Mouse (Mus musculus) hematopoietic stem cell, adult 5-6 weeks (primary cell): ENCODE measurements around the gene BC051142. TPM values are rescaled to one million over a fixed set of nuclear protein-coding genes. Genes with fewer than 3 reads are reported as not detected.
A peak's percentile ranks its signal among the peaks of the same experiment; 100 is the strongest.
"Not testable (repeated sequence)": the region's sequence is repeated elsewhere in the genome, so short reads cannot be mapped to it uniquely, and the experiment has no call there.

Experiments
- ATAC-seq, 2 experiments: fragments of 125-278 bp in 1 of 2; replicated peaks in 1 of 2; 2 replicates each; pipeline ENCODE4 v1.8.0; 2016 to 2017; ENCODE audit warnings: inconsistent platforms in 2 of 2, mild to moderate bottlenecking in 2 of 2, moderate number of reproducible peaks in 2 of 2, low read depth in 1 of 2, moderate TSS enrichment in 1 of 2; ENCODE audit not compliant: low FRiP score in 2 of 2, poor library complexity in 2 of 2, severe bottlenecking in 2 of 2, insufficient read depth in 1 of 2, low TSS enrichment in 1 of 2
- total RNA-seq: library from RNA; stranded (forward); fragments of 172-1452, 232-1000 nt; gene quantifications from 2 replicates; pipeline ENCODE4 v1.2.3, GENCODE M21; 2017

BC051142 gene
- total RNA-seq, 1 experiment from 2014 or later = 1.2 TPM

DNA sequence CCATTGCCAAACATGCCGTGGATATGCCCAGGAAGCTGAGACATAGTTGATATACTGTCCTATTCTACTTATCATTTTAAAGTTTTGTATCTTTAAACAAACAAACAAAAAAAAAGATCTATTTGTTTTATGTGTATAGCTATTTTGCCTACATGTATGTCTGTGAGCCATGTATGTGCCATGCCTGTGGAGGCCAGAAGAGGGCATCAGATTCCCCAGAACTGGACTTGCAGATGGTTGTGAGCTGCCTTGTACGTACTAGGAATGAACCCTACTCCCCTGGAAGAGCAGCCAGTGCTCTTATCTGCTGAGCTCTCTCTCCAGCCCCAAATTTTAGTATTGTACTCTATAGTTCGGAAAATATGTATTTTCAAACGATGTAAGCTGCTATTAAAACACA lies 10.1 kb upstream of the BC051142 start:
- peak in 1 of 2 experiments; percentile 52; a peak in 1 of 4 replicates for ATAC-seq

DNA sequence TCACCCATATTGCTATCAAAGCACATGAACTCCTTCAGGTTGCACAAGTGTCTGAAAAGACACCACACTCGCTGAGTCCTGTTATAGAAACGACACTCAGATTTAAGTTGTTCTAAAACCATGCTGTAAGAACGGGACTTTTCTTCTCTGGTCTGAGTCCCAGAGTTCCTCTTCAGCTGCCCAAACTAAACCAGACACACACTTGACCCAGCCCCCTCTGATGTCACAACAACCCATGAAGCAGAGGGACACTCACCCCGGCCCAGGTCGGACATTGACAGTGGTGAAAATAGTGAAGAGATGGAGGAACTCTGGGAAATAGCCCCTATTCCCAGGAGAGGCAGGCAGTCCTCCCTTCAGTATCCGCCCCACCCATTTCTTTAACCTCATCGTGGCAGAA lies 7.1 kb upstream of the BC051142 start:
- peak in 1 of 2 experiments; percentile 9; a peak in 1 of 4 replicates for ATAC-seq

DNA sequence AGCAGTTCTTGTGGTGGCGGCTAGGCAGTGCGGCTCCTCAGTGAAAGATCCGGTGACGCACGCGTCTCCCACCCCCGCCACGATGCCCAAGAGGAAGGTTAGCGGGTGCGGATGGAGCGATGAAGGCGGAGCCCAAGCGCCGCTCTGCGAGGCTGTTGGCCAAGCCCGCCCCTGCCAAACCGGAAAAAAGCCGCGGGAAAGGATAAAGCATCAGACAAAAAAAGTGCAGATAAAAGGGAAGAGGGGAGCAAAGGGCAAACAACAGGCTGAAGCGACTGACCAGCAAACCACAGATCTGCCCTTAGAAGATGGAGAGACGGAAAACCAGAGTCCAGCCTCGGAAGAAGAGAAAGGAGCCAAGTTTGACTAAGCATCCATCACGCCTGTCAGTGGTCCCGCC lies 6.3 kb upstream of the BC051142 start:
- peak; percentile 84 to 92 for ATAC-seq

DNA sequence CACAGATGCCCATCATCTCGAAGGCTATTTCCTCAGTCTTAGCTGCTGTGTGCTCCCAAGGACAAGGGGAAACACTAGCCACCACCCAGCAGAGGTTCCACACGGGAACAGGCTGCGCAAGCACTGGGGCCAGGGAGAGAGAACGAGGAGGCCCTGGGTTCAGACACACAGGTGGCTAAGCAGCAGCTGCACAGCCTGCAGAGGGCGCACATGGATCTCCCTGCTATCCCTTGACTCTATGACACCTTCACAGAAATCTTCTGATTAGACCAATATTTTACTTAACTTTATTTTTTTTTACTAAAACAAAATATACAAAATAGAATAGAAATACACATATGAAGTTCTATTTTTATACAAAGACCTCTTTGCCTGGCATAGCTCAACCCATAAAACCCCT lies 1.3 kb upstream of the BC051142 start:
- no peak for ATAC-seq

DNA sequence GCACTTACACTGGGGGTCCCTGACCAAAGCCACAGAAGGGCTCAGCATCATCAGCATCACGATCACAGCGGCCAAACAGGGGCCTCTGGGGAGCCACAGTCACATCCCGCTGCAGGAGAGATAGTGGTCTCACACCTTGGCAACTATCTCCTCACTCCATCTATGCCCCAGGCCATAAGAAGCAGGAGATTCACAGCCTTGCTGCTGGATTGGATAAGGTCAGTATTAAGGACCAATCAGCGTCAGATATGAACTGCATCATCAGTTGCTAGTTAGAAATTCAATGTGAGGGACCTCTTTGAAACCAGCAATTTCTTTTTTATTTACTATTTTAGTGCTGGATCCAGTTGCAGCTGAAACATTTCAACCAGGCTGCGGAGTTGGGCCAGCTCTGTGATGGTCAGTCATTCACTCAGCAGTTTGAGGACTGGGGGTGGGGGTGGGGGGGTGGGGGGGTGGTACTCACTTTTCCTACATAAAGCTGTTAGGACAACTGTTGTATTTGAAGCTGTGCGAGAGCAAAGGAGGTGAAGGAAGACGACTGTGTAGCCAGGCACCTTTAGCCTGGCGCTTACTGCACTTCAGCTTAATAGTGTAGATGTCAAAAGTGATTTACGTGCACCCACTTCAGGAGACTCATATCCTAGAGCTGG lies 436 bp upstream of the BC051142 start:
- ATAC-seq = peak; percentile 77 to 83

DNA sequence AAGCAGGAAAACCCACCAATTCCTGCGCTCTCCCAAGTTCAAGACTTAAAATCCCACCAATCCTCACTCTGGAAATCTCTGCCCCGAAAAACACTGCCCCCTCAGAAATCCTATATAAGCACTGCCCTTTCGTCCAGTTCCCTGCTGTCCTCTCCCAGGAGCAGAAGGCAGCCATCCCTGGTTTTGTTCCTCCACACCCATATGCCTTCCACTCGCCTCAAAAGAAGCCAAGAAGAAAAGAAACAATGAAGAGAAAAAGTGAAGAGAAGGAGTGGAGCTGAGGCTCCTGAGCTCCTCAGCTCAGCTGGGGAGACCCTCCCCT lies 735 bp downstream of the BC051142 start:
- ATAC-seq = no peak

DNA sequence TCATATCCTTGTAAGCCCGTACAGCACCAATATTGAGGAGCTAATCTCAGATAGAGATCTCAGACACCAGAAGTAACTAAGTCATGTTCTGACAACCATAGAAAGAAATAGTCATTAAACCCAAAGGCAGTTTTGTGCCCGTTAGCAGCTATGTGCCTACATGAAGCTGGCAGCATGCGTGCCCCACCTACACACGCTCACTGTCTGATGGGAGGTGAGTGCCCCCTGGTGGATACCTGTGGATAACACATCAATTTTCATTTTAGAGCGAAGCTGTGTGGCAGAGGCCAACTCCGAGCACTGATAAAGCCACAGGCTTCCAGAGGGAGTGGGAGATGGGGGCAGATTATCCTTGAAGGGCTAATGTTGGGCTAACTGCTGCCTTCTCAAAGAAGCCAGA lies 12.5 kb downstream of the BC051142 start:
- peak; percentile 89 to 91 for ATAC-seq

DNA sequence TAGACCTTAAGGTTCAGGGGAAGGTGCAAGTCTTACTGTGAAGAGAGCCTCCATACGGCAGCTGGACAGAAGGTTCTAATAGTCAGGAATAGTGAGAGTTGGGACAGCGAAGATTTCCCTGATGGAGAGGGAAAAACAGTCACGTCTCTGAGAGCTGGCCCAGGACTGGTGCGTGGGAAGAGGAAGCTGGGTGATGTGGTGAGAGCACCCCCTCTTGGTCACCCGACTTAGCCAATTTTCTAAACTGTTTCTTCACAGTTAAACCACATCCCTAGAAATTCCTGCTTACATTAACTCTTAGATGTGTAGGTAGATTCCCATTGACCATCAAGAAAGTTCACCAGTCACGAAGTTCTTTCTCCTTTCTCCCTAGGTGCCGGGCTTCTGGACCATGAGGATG lies 21.4 kb downstream of the BC051142 start:
- peak in 1 of 2 experiments; percentile 76; a peak in 2 of 4 replicates for ATAC-seq

DNA sequence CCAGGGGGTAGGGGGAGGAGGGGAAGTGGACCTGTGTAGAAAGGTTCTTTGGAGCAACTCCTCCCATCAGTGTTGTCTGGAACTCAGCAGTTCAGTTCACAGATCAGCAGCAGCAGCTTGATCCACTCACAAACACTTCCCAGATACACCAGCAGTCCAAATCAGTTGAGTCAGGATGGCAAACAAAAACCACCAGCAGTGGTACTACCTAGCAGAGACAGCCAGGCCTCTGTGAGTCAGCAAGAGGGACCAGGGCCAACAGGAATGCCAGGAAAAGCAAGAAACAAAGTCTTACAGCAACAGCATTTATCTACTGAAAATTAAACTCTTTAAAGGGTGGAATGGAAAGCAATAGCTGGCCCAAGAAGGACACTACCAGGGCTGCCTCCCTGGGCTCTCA lies 29.0 kb downstream of the BC051142 start:
- no peak for ATAC-seq

DNA sequence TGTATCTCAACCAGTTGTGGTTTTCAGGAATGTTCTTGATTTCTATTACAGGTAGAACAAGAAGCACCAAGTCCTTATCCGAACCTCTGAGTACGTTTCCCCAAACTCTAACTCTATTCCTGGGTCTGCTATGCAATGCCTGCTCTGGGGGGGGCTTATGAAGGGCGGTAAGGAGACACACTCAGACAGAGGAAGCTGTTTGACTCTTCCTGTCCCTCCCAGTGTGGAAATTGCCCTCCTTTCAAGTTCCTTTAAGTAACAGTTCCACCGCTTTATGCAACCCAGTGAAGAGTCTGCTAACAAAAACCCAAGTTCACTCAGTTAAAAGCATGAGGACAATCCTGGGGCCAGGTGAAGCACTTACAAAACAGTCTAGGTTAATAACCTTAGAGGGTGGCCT lies 38.5 kb downstream of the BC051142 start:
- peak; percentile 46 to 49; a peak in 2 of 4 replicates for ATAC-seq

DNA sequence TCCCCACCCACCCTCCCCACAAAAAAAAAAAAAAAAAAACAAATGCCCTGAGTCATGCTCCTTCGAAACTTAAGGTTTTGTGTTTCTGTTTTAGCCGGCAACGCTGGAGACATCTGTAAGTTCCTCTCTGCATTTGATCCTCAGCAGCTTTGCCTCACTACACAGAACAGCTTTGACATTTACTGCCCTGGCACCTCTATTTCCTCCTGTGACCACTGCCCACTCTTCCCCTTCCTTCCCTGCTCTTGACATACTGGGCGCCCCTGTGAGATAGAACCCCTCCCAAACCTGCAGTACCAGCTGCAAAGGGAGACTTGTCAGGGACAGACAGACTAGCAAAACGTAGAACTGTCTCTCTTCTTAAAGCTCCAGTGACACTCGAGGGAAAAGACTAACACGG lies 39.0 kb downstream of the BC051142 start:
- ATAC-seq = peak; percentile 54 to 61

DNA sequence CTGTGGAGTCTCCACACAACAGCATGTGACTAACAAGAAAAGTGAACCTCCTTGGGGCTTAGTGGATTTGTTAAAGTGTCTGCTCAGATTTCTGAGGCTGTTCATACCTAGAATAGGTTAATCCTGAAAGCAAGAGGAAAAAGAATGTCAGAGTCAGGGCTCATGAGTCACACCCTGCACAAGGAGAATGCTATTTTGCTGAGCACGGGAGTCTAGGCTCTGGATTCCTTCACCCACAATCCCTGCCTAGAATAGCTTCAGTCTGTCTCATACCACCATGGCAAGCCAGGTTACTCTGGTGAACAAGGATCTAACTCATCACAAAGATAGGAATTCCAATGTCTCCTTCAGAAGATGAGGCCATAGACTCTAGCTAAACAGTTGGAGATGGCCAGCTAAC lies 40.0 kb downstream of the BC051142 start:
- no peak for ATAC-seq

DNA sequence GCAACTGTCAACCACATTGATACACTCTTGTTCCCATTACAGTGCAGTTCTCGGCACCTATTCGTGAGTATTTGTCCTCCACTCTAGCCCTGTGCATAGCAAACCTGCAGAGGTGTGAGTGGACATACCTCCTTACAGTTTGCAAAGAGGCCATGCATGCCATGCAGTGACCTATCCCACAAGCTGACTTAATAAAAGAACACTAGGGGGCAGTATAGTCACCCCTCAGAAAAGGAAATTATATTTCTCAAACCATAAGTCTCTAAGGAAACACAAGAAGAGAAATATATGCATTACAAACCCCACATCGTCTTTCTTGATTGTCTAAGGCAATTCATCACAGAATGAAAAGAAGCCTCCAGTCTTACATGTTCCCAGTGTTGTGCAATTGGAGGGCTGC lies 41.2 kb downstream of the BC051142 start:
- ATAC-seq = peak in 1 of 2 experiments; percentile 43; a peak in 3 of 4 replicates

DNA sequence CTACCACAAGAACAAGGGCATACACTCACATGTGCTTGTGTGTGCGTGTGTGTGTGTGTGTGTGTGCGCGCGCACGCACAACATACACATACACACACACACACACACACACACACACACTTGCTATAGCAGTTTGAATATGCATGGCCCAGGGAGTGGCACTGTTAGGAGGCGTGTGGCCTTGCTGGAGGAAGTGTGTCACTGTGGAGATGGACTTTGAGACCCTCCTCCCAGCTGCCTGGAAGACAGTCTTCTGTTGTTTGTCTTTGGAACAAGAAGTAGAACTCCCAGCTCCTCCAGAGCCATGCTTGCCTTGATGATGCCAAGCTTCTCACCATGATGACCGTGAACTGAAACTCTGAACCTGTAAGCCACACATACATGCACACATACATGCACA lies 43.4 kb downstream of the BC051142 start:
- ATAC-seq = no peak

DNA sequence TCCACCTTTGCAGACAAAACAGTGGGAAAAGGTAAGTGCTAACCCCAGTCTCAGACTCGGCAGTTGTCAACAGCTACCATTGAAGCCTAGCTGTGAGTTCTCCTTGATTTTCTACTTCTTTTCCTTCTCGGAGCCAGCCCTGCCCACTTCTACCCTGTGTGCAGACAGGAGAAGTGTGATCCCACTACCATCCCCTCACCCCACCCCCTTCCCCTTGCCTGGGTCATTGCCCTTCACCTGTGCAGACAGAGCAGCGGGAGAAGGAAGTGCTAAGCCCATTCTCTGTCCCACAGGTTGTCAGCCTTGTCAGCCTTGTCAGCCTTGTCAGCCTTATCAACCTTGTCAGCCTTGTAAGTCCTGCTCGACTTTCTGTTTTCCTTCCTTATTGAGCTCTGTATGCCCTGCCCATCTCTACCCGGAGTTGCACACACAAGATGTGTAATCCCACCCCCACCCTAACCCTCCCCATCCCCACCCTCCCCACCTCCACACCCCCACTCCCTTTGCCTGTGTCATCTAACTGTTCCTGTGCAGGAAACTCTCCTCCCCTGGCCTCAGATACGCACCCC lies 49.9 kb downstream of the BC051142 start:
- ATAC-seq = peak; percentile 26 to 27; a peak in 2 of 4 replicates

DNA sequence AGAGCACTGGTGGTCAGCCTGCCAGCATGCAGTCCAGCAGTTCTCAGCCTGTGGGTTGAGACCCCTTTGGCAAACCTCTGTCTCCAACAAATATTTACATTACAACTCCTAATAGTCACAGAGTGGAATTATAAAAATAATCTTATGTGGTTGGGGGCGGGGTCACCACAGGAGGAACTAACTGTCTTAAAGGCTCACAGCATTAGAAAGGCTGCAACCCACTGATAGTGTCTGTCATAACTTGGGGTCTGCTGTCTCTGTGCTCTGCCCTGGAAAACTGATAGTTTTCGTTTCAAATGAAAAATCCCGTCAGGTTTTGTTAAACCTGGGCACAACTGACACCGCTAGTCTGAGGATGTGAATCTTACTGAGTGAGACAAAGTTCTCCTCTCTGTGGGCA lies 59.0 kb downstream of the BC051142 start:
- peak; percentile 36 to 63; a peak in 1 of 4 replicates for ATAC-seq

DNA sequence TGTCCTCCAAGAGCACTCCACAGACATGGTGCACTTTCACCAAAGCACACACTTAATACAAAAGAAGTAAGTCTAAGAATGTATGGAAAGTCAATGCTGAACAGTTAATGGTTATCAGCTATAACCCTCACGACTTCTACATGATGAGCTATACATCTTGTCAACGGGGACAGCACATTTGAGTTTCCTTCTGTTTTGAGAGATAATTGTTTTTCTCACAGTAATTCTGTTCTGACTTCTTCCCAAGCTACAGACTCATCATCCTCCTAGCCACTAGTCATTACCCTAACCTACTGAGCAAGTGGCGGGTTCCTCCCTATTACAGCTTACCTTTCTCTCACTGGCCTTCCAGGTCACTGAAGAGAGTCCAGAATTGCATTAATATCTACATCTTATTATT lies 60.6 kb downstream of the BC051142 start:
- ATAC-seq = no peak

DNA sequence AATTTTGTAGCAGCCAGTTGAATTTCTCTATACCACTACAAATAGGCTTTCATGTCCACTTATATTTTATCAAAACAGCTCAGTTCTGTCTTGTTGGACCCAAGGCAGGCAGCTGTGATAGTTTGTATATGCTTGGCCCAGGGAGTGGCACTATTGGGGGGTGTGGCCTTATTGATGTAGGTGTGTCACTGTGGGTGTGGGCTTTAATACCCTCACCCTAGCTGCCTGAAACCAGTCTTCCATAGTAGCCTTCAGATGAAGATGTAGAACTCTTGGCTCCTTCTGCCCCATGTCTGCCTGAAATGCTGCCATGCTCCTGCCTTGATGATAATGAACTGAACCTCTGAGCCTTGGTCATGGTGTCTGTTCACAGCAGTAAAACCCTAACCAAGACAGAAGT lies 67.3 kb downstream of the BC051142 start:
- not testable (repeated sequence) for ATAC-seq

DNA sequence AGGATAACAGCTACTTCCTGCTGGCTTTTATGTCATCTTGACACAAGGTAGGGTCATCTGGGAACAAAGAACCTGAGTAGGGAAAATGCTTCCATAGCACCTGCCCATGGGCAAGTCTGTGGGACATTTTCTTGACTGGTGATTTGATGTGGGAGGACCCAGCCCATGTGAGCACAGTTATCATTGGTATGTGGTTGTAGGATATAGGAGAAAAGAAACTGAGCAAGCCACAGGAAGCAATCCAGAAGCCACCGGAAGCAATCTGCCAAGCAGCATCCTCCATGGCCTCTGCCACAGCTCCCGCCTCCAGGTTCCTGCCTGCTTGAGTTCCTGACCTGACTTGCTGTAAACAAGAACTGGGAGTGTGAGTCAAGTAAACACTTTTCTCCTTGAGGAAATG lies 71.9 kb downstream of the BC051142 start:
- ATAC-seq = no peak
